8 mouse cellular contexts compared by ENCODE assay signal in genomic region chr9:65551035-65551434, GRCm38 (mm10). TPM values are rescaled to one million over a fixed set of nuclear protein-coding genes. Genes with fewer than 3 reads are reported as not detected.
DNase-seq lines count a peak whose midpoint lies in the region; ATAC-seq and TF ChIP-seq lines count a peak whose summit lies in the region.

No protein-coding gene starts in this region.

- WGBS in forebrain, postnatal 0 days = 55% methylated on average over 5 of the region's 5 CpGs

- peak; percentile 47 for DNase-seq in ES-CJ7 (ENCODE audit: low read depth, low spot score)
- DNase-seq in adrenal gland, postnatal 14 days = peak; percentile 80
- peak; percentile 100 for DNase-seq in heart, adult 11 months
- peak; percentile 55 to 60 for DNase-seq in kidney, adult 8-10 months
- DNase-seq in lung, postnatal 10 days = peak; percentile 91
- peak; percentile 74 to 82 for DNase-seq in spleen, postnatal 4 days (ENCODE audit: low spot score in 2 of 2)
- no peak for DNase-seq in cerebellum, postnatal 14 days
- DNase-seq in forebrain, postnatal 0 days = no peak

- no peak for TF ChIP-seq CTCF in forebrain, postnatal 0 days (IDR thresholded peaks at IDR 0.05; ENCODE audit: low read depth)

- H3K9ac ChIP-seq in forebrain, postnatal 0 days = no peak overlapping the region

- H3K36me3 ChIP-seq in forebrain, postnatal 0 days (ENCODE audit: insufficient read depth) = 0 out of 2 replicates have a peak, but pooled peaks cover 3% of the 10 kb centered on the region

- no peak overlapping the region for H3K4me3 ChIP-seq in forebrain, postnatal 0 days (ENCODE audit: low read depth, low read length)

- no peak overlapping the region for H3K27ac ChIP-seq in forebrain, postnatal 0 days (ENCODE audit: low read depth, low read length)

- no peaks in the 10 kb centered on the region for H3K4me1 ChIP-seq in forebrain, postnatal 0 days (ENCODE audit: insufficient read depth)

- H3K9me3 ChIP-seq in forebrain, postnatal 0 days (ENCODE audit: low read length) = no peaks in the 10 kb centered on the region

- ATAC-seq in forebrain, postnatal 0 days = no peak; the same call in 1 of the 2 replicates

- no peaks in the 10 kb centered on the region for H3K27me3 ChIP-seq in forebrain, postnatal 0 days (ENCODE audit: insufficient read depth, low read length)

- H3K4me2 ChIP-seq in forebrain, postnatal 0 days (ENCODE audit: low read depth) = no peak overlapping the region

RNA-seq across cellular contexts. Expression of gene Plekho2, which starts 28.8 kb away (rescaled TPM):
- total RNA-seq in adrenal gland, postnatal 14 days (2021) = 36.1 and 48.0 TPM in 2 replicates
- total RNA-seq in forebrain, postnatal 0 days (2014; rRNA removed) = 5.2 and 5.4 TPM in 2 replicates
- polyA plus RNA-seq in forebrain, postnatal 0 days (2015; fragmentation: Nextera tagmentation; extraction: Ambion mirVana) = 3.1 and 4.0 TPM in 2 replicates

RNA-seq across cellular contexts. Expression of gene Ankdd1a, which starts 31.0 kb away (rescaled TPM):
- total RNA-seq in adrenal gland, postnatal 14 days (2021) = 0.41 TPM in 1 of 2 replicates, not detected in the other
- 3.3 TPM in 2 replicates for total RNA-seq in forebrain, postnatal 0 days (2014; rRNA removed)
- polyA plus RNA-seq in forebrain, postnatal 0 days (2015; fragmentation: Nextera tagmentation; extraction: Ambion mirVana) = 0.25 and 0.50 TPM in 2 replicates

RNA-seq across cellular contexts. Expression of gene Pif1, which starts 35.9 kb away (rescaled TPM):
- total RNA-seq in adrenal gland, postnatal 14 days (2021) = 1.7 and 2.9 TPM in 2 replicates
- total RNA-seq in forebrain, postnatal 0 days (2014; rRNA removed) = 1.5 and 3.7 TPM in 2 replicates
- 0.75 and 1.0 TPM in 2 replicates for polyA plus RNA-seq in forebrain, postnatal 0 days (2015; fragmentation: Nextera tagmentation; extraction: Ambion mirVana)

Comparison
In these comparisons a context has a peak if more than half of its experiments do, and no peak if none do; other contexts are left out.
1. DNase-seq: peak in ES-CJ7 (single experiment), adrenal gland, postnatal 14 days (single experiment), heart, adult 11 months (single experiment), kidney, adult 8-10 months (2 of 2), lung, postnatal 10 days (single experiment) and spleen, postnatal 4 days (2 of 2); none in cerebellum, postnatal 14 days (0 of 2) and forebrain, postnatal 0 days (single experiment).